Mouse (Mus musculus): ENCODE measurements around the gene Vwa8. TPM values are rescaled to one million over a fixed set of nuclear protein-coding genes. Genes with fewer than 3 reads are reported as not detected.

Vwa8 gene
- polyA plus RNA-seq, 1 experiment from 2014 or later: 13.8 TPM

DNA sequence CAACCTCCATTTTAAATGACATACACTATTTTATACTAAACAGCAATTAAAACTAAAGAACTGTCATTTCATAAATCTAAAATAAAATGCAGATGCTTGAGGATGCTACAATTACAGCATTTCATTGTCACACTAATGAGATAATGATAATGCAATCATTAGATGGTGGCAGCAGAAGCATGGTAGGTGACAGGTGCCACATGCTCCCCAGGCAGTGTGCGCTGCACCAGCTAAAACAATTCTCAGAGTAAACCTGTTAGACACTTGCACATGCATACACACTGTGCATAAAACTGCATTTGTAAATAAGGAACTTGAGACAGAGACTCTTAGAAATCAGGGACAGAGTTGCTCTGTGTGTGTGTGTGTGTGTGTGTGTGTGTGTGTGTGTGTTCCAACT lies 220.7 kb downstream of the Vwa8 start:
- no peak overlapping the region for H3K9ac ChIP-seq
- H3K4me3 ChIP-seq (replicated peaks): no peak overlapping the region
- no peak overlapping the region for H3K27ac ChIP-seq
- no peak overlapping the region for H3K4me2 ChIP-seq (replicated peaks)
- no peak for ATAC-seq
- H3K27me3 ChIP-seq (replicated peaks): no peaks in the 10 kb centered on the region
- no peaks in the 10 kb centered on the region for H3K4me1 ChIP-seq (replicated peaks)
- 92% methylated on average over 1 of the region's 1 CpGs for WGBS
- H3K36me3 ChIP-seq: no peaks in the 10 kb centered on the region
- H3K9me3 ChIP-seq: no peaks in the 10 kb centered on the region

DNA sequence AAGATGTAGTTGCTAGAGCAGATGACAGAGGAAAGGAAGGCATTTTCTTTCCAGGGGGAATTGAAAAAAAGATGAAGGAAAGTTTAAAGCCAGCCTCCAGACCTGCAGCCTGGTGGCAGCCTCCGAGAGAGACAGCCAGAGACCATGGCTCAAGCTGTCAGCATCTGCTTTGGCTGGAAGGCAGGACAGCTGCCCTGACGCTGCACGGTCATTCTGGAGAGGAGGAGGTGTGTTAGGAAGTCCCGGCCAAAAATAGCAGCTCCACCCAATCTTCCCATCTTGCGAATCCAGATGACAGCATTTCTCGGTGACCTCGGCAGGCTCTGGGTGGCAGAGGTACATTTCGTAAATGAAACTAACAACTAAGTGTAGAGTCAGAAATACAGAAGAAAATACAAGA lies 225.9 kb downstream of the Vwa8 start:
- Histone ChIP-seq H3K36me3 (no peaks in the 10 kb centered on the region), H3K27me3 (replicated peaks) (no peaks in the 10 kb centered on the region), H3K4me2 (replicated peaks) (no peak overlapping the region), H3K4me3 (replicated peaks) (no peak overlapping the region), H3K4me1 (replicated peaks) (no peaks in the 10 kb centered on the region), H3K27ac (no peak overlapping the region), H3K9me3 (no peaks in the 10 kb centered on the region), H3K9ac (no peak overlapping the region)
- 75% methylated on average over 8 of the region's 8 CpGs for WGBS
- ATAC-seq: no peak

DNA sequence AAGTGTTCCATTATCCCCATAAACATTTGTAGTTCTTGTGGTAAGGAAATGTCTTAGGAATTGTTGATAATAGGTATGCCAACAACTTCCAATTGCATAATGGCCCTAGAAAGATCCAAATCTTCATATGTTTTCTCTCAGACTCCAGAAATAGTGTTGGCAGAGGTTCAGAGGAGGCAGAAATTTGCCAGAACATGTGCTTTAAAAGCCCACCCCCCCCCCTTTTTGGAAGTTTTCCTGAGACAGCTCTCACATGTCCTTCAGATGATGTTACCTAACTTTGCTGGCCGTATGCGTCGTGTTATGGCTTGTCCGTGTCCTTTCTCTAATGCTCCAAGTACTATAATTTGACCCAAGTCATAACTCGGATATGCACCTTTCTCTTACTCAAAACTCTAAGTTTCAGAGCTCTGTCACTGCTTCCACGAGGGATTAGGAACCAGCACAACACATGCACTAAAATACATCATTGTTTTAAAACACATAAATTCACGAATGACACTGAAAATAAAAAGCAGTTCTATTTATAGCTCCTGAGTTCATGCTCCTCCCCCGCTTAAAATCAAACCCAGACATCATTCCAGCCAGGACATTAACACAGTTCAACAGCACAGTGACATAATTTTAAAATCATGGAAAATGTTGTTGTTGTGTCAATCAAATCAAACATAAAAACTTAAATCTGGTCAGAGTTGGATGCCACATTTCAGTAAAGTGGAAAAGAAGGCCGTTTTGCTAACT lies 227.9 kb downstream of the Vwa8 start:
- WGBS: 61% methylated on average over 9 of the region's 9 CpGs
- ATAC-seq: no peak
- H3K27ac ChIP-seq: no peak overlapping the region

DNA sequence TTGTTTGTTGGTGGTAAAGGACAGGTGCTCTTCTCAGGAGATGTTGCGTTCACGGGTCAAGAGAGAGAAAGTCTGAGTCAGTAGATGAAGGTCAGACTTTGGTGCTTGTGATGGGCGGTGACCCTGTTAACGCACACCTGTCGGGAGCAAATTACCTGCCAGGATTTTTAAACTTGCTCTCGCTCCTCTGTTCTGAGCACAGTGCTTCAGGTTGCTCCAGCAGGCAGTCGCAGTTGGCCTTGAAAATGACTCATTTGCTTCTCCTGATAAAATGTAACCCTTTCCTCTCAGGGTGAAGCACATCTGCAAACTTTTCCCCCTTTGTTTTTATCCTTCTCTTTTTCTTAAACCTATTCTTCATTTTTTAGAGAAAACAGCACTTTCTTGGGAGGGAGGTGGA lies 234.7 kb downstream of the Vwa8 start:
- Histone ChIP-seq H3K4me2 (replicated peaks) (no peak overlapping the region), H3K9ac (no peak overlapping the region), H3K9me3 (no peaks in the 10 kb centered on the region), H3K36me3 (no peaks in the 10 kb centered on the region), H3K4me1 (replicated peaks) (no peaks in the 10 kb centered on the region), H3K27me3 (replicated peaks) (no peaks in the 10 kb centered on the region), H3K27ac (no peak overlapping the region), H3K4me3 (replicated peaks) (no peak overlapping the region)
- WGBS: 51% methylated on average over 7 of the region's 7 CpGs
- peak; percentile 83 for ATAC-seq

More for the DNA sequence above, 227.9 kb downstream of the Vwa8 start:
- Histone ChIP-seq H3K9me3 (no peaks in the 10 kb centered on the region), H3K36me3 (no peaks in the 10 kb centered on the region), H3K4me1 (replicated peaks) (no peaks in the 10 kb centered on the region), H3K27me3 (replicated peaks) (no peaks in the 10 kb centered on the region), H3K4me3 (replicated peaks) (no peak overlapping the region), H3K4me2 (replicated peaks) (no peak overlapping the region), H3K9ac (no peak overlapping the region)

DNA sequence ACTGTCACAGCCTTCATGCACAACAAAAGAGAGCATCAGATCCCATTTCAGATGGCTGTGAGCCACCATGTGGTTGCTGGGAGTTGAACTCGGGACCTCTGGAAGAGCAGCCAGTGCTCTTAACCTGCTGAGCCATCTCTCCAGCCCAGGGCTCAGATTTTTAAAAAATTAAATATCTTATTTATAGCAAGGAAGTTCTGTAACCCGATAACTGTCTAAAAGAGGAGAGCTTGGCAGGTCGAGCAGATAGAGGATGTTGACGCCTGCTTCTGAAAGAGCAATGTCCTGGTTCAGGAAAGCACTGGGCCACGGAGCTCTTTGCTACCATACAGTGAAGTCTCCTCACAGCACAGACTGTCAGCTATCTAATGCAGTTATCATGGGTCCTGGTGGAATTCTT lies 237.2 kb downstream of the Vwa8 start:
- no peak overlapping the region for H3K9ac ChIP-seq
- no peak overlapping the region for H3K27ac ChIP-seq
- peaks cover 3% of the 10 kb centered on the region; the same call in 1 of the 2 replicates for H3K4me1 ChIP-seq (replicated peaks)
- H3K9me3 ChIP-seq: no peaks in the 10 kb centered on the region
- 77% methylated on average over 5 of the region's 5 CpGs for WGBS
- no peak for ATAC-seq
- H3K4me3 ChIP-seq (replicated peaks): no peak overlapping the region
- no peaks in the 10 kb centered on the region for H3K27me3 ChIP-seq (replicated peaks)
- no peaks in the 10 kb centered on the region for H3K36me3 ChIP-seq
- H3K4me2 ChIP-seq (replicated peaks): no peak overlapping the region

DNA sequence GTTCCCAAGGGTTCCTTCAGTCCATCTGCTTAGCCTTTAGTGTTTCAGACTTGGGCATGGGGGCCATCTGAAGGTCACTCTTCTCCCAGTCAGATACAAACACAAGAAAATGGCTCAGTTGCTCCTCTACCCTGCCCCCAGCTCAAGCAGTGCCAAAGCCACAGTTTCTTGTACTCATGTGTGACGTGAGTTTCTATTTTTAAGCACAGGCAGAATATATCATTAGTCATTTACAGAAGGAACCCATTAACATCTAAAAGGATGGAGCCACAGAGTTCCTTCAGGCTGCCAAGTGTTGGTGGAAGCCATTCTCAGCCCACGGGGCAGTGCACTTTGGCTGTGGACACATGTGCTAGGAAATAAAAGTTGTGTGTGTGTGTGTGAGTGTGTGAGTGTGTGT lies 240.6 kb downstream of the Vwa8 start:
- 27% methylated on average over 2 of the region's 2 CpGs for WGBS
- no peaks in the 10 kb centered on the region for H3K27me3 ChIP-seq (replicated peaks)
- no peaks in the 10 kb centered on the region for H3K36me3 ChIP-seq
- peaks cover 3% of the 10 kb centered on the region; the same call in 1 of the 2 replicates for H3K4me1 ChIP-seq (replicated peaks)
- H3K4me3 ChIP-seq (replicated peaks): no peak overlapping the region
- no peak overlapping the region for H3K9ac ChIP-seq
- H3K27ac ChIP-seq: no peak overlapping the region
- H3K4me2 ChIP-seq (replicated peaks): no peak overlapping the region
- ATAC-seq: peak; percentile 73
- H3K9me3 ChIP-seq: no peaks in the 10 kb centered on the region

DNA sequence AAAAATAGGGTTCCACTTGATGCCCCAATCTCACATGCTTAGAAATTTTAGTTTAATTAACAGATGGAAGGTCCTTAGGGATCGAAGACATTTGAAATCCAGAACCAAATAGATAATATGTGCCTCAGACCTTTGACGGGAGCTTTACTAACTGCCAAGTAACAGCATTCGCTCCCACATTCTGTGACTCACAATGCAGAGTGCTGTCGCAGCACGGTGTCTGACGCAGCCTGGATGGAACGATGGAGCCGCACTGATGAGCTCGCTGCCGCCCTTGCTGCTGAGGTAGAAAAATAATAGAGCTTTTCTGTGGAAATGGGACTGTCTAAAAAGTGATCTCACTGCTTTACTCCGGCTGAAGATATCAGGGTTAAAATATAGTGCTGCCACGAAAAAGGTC lies 248.3 kb downstream of the Vwa8 start:
- ATAC-seq: no peak

DNA sequence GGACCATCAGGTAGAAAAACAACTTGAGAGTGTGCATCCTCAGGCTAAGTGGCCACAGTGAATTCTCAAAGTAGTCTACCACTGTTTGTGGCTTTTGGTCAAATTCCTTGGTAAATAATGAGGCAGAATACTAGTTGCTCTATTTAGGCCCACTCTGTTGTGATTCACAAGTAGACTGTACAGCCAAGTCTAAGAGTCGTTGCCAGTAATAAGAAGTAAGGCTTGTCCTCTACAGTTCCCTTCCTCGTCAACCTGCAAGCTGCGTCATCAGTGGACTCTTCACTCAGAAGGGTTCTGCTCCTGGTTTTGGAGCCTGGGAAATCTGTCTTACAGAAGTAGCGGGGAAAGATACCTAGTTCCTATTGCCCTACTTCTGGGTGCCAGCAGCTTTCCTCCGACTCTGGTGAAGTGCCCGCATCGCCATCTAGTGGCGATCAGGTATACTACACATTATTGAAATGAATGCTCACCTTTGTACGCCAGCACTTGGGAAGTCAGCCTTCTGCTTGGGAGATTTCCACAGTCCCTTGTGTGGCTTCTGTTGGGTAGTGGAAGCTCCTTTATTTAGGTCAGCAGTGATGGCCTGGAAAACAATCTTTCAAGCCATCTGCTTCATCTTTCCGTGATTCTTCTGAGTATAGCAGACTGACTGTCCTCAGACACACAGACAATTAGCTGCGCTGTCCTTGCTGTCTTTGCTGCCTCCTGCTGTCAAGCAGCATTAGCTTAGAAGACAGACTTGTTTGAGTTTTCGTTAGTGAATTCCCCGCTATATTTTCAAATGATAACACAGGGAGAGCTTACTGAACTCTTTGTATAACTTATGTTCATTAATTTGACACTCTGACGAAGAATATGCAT lies 258.0 kb downstream of the Vwa8 start:
- Histone ChIP-seq H3K4me1 (replicated peaks) (0 out of 2 replicates have a peak, but pooled peaks cover 3% of the 10 kb centered on the region), H3K9ac (no peak overlapping the region), H3K4me3 (replicated peaks) (no peak overlapping the region), H3K36me3 (no peaks in the 10 kb centered on the region), H3K27me3 (replicated peaks) (no peaks in the 10 kb centered on the region), H3K9me3 (no peaks in the 10 kb centered on the region), H3K27ac (no peak overlapping the region), H3K4me2 (replicated peaks) (no peak overlapping the region)
- ATAC-seq: peak; percentile 77
- 32% methylated on average over 14 of the region's 14 CpGs for WGBS

More for the DNA sequence above, 248.3 kb downstream of the Vwa8 start:
- H3K27ac ChIP-seq: no peak overlapping the region
- no peaks in the 10 kb centered on the region for H3K36me3 ChIP-seq
- H3K4me2 ChIP-seq (replicated peaks): no peak overlapping the region
- H3K27me3 ChIP-seq (replicated peaks): no peaks in the 10 kb centered on the region
- H3K9ac ChIP-seq: no peak overlapping the region
- WGBS: 93% methylated on average over 12 of the region's 12 CpGs
- H3K4me3 ChIP-seq (replicated peaks): no peak overlapping the region
- no peaks in the 10 kb centered on the region for H3K4me1 ChIP-seq (replicated peaks)
- H3K9me3 ChIP-seq: no peaks in the 10 kb centered on the region

DNA sequence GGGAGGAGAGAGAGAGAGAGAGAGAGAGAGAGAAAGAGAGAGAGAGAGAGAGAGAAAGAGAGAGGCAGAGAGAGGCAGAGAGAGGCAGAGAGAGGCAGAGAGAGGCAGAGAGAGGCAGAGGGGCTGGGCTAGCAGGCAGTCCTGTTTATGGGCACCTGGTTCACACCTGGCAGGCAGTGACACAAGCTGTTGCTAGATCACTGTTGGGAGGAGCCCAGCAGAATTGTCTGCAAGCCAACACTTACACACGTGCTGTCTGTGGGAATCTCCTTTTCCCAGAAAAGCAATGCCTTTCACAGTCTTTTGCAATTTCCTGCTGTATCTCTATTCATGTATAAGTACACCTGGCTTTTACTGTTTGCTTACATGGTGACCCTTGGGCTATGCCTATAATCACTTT lies 260.5 kb downstream of the Vwa8 start:
- Histone ChIP-seq H3K4me3 (replicated peaks) (no peak overlapping the region), H3K4me1 (replicated peaks) (0 out of 2 replicates have a peak, but pooled peaks cover 5% of the 10 kb centered on the region), H3K9ac (no peak overlapping the region), H3K4me2 (replicated peaks) (no peak overlapping the region), H3K27ac (no peak overlapping the region), H3K9me3 (no peaks in the 10 kb centered on the region), H3K27me3 (replicated peaks) (no peaks in the 10 kb centered on the region), H3K36me3 (no peaks in the 10 kb centered on the region)
- WGBS: 36% methylated on average over 1 of the region's 1 CpGs
- ATAC-seq: no peak

DNA sequence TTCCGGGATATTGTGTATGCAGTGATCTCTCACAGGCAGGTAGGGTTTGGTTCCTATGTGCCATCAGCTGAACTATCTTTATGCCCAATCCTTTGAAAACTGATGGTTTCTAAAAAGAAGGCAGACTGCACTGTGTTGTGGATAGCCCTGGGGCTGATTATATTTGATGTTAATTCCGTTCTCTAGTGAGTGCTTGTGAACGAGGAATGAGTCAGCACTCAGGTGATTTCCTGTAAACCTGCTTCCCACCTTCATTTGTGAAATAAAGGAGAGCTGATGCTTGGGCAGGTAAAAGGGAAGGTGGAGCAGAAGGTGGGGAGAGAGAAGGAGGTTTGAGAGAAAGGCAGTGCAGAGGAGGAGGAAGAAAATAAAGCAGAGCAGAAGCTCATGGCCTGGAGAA lies 261.2 kb downstream of the Vwa8 start:
- Histone ChIP-seq H3K4me2 (replicated peaks) (no peak overlapping the region), H3K9ac (no peak overlapping the region), H3K4me1 (replicated peaks) (0 out of 2 replicates have a peak, but pooled peaks cover 8% of the 10 kb centered on the region), H3K36me3 (no peaks in the 10 kb centered on the region), H3K4me3 (replicated peaks) (no peak overlapping the region), H3K27ac (no peak overlapping the region), H3K9me3 (no peaks in the 10 kb centered on the region), H3K27me3 (replicated peaks) (no peaks in the 10 kb centered on the region)
- no peak for ATAC-seq
- 58% methylated on average over 3 of the region's 3 CpGs for whole genome bisulfite sequencing

DNA sequence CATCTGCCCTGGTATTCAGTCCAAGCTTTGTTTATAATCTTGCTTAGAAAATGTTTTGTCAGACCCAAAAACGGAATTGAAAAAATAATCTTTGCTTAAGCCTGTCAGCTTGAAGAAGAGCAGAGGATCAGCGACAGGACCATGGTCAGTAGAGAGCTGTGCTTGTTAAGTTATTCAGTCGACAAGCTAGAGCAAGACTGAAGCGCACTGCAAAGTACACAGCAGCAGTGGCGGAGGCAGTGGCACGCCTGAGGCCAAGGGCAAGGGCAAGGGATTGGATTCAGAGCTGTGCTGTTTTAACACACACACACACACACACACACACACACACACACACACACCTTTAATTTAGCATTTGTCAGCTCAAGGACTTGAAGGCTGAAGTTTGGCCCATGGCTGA lies 263.2 kb downstream of the Vwa8 start:
- ATAC-seq: no peak
- H3K9me3 ChIP-seq: no peaks in the 10 kb centered on the region
- WGBS: 48% methylated on average over 6 of the region's 6 CpGs

DNA sequence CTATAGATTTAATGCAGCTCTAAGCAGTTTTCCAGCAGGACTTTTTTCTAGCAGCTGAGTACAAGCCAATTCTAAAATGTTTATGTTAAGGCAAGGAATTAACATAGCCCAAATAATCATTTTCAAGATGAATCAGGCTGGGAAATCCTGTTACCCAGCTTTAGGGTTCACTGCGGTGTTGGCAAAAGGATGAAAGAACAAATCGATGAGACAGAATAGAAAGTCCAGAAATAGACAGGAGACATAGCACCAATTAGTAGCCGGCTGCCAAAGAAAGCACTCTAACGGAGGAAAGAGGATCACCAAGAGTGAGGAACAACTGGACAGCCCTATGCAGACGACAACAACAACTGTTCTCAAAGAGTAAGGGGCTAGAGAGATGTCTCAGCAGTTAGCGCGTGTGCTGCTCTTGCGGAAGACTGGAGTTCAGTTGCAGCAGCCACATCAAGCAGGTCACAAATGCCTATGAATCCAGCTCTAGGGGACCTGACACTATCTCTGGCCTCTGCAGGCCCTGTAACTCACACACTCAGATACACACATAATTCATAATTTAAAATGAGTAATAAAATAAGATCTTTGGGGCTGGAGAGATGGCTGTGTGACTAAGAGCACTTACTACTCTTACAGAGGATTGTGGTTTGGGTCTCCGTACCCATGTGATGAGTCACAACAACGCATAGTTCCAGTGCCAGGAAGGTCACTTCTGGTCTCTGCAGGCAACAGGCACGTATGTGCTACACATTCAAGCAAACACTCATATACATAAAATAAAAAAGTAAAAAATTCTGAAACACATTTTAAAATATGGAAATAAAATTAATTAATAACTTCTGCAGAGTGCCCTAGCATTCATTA lies 265.9 kb downstream of the Vwa8 start:
- no peak overlapping the region for H3K4me3 ChIP-seq (replicated peaks)
- no peaks in the 10 kb centered on the region for H3K27me3 ChIP-seq (replicated peaks)
- H3K4me2 ChIP-seq (replicated peaks): no peak overlapping the region
- ATAC-seq: no peak
- no peaks in the 10 kb centered on the region for H3K9me3 ChIP-seq
- H3K27ac ChIP-seq: no peak overlapping the region
- H3K36me3 ChIP-seq: no peaks in the 10 kb centered on the region
- H3K4me1 ChIP-seq (replicated peaks): 0 out of 2 replicates have a peak, but pooled peaks cover 4% of the 10 kb centered on the region
- 81% methylated on average over 11 of the region's 11 CpGs for whole genome bisulfite sequencing
- no peak overlapping the region for H3K9ac ChIP-seq

More for the DNA sequence above, 263.2 kb downstream of the Vwa8 start:
- Histone ChIP-seq H3K27me3 (replicated peaks) (no peaks in the 10 kb centered on the region), H3K4me2 (replicated peaks) (no peak overlapping the region), H3K4me1 (replicated peaks) (0 out of 2 replicates have a peak, but pooled peaks cover 4% of the 10 kb centered on the region), H3K27ac (no peak overlapping the region), H3K36me3 (no peaks in the 10 kb centered on the region), H3K4me3 (replicated peaks) (no peak overlapping the region), H3K9ac (no peak overlapping the region)

Measured in intestine, embryonic 15.5 days (tissue).